Mouse (Mus musculus): Measurements from ENCODE around the gene Eps15l1. TPM values are rescaled to one million over a fixed set of nuclear protein-coding genes. Genes with fewer than 3 reads are reported as not detected.

The Eps15l1 gene
- 61.4 and 69.0 TPM in 2 replicates for polyA plus RNA-seq (2015; fragmentation: Nextera tagmentation; extraction: Ambion mirVana)

GRCm38 (mm10) chr8:72421362-72422335 is at the start of gene Eps15l1:
TSS of gene Eps15l1 (minus strand) at chr8:72421460.
- Histone ChIP-seq H3K36me3 (ENCODE audit: poor library complexity, severe bottlenecking) (peaks cover 16% of the 10 kb centered on the region; the same call in 1 of the 2 replicates), H3K9ac (peak within 1 kb of the TSS; percentile 91), H3K4me2 (peak within 1 kb of the TSS; percentile 86), H3K4me3 (peak within 1 kb of the TSS; percentile 77), H3K9me3 (replicated peaks) (no peaks in the 10 kb centered on the region), H3K27ac (peak within 1 kb of the TSS; percentile 89), H3K27me3 (no peaks in the 10 kb centered on the region), H3K4me1 (peaks cover 43% of the 10 kb centered on the region)
- 1% methylated on average over 48 of the region's 48 CpGs for WGBS
- ATAC-seq = peak; percentile 98

GRCm38 (mm10) chr8:72470684-72471083 is 49.4 kb upstream of the Eps15l1 start:
- 93% methylated on average over 7 of the region's 7 CpGs for WGBS
- H3K4me3 ChIP-seq = no peak overlapping the region
- H3K4me2 ChIP-seq = no peak overlapping the region
- H3K4me1 ChIP-seq = peaks cover 11% of the 10 kb centered on the region
- H3K36me3 ChIP-seq (ENCODE audit: poor library complexity, severe bottlenecking) = peaks cover 76% of the 10 kb centered on the region
- no peaks in the 10 kb centered on the region for H3K27me3 ChIP-seq
- ATAC-seq = no peak
- H3K27ac ChIP-seq = no peak overlapping the region
- no peak overlapping the region for H3K9ac ChIP-seq
- no peaks in the 10 kb centered on the region for H3K9me3 ChIP-seq (replicated peaks)

DNA sequence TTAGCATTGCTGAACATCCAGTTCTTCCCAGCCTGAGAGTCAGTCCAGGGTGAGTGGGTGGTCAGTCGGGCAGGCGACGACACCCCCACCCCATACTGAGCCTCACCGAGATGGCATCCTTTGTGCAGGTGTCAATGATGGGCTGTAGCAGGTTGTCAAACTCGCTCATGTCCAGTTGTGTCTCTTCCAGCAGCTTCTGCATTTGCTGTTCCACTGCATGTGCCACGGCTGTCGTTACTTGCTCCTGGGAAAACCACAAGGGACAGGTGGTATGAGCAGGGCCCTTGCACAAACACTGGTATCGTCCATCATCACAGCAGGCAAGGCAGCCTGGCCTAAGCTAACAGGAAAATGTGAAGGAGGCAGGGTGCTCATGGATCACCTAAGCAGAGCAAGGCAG is 48.7 kb upstream of the Eps15l1 start:
- WGBS = 96% methylated on average over 7 of the region's 8 CpGs
- H3K9me3 ChIP-seq (replicated peaks) = no peaks in the 10 kb centered on the region

GRCm38 (mm10) chr8:72469243-72469642 is 48.0 kb upstream of the Eps15l1 start:
- Histone ChIP-seq H3K9me3 (replicated peaks) (no peaks in the 10 kb centered on the region), H3K27me3 (no peaks in the 10 kb centered on the region), H3K4me1 (peaks cover 8% of the 10 kb centered on the region), H3K4me2 (no peak overlapping the region), H3K4me3 (no peak overlapping the region), H3K9ac (no peak overlapping the region), H3K36me3 (ENCODE audit: poor library complexity, severe bottlenecking) (peaks cover 91% of the 10 kb centered on the region), H3K27ac (no peak overlapping the region)
- ATAC-seq = no peak
- 98% methylated on average over 2 of the region's 2 CpGs for WGBS

More for the DNA sequence above, 48.7 kb upstream of the Eps15l1 start:
- peaks cover 9% of the 10 kb centered on the region for H3K4me1 ChIP-seq
- no peak overlapping the region for H3K4me3 ChIP-seq
- peaks cover 83% of the 10 kb centered on the region for H3K36me3 ChIP-seq (ENCODE audit: poor library complexity, severe bottlenecking)
- no peak for ATAC-seq
- no peaks in the 10 kb centered on the region for H3K27me3 ChIP-seq
- H3K9ac ChIP-seq = no peak overlapping the region
- no peak overlapping the region for H3K27ac ChIP-seq
- no peak overlapping the region for H3K4me2 ChIP-seq

DNA sequence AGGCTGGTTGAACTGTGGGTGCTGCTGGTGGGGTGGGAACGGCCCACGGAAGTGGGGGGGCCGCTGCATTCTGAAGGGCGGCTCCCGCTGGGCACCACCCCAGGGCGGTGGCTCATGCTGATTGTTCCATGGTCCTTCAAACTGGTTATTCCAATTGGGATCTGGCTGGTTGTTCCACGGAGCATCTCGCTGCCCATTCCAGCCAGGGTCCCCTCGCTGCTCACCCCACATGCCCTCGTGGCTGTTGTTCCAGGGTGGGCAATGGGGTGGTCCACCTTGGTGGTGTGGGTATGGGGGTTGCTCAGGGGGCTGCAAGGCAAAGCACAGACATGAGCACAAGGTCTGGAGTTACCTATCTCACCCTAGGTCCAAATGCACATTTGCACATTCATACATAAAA is 43.0 kb upstream of the Eps15l1 start:
- 97% methylated on average over 10 of the region's 10 CpGs for WGBS

DNA sequence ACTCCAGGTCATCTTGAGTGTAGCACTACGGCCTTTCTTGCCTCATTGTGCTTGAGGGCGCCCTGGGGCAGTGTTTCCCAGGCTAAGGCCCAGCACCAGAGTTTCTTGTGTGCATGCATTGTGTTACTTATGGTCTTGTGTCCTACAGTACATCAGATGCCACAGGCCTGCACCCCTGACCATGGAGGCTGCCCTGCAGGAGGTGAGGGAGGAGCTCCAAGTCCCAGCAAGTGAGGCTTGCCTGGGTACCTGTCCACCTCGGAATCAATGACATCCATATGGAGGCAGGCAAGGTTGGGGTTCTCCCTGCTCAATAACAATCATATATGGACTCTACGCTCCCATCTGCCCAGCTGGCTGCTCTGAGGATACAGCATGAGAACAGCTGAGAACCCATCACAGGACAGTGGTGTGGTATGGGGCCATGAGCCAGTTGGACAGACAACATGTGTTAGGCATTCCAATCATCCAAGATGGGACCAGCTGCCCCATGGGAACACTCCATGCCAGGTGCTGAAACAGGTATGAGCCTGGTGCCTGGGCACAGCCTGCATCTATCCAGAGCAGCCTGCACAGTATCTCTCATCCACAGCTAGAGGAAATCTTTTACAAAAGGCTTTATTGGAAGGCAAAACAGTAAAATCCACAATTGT is 38.7 kb upstream of the Eps15l1 start:
- Histone ChIP-seq H3K27me3 (no peaks in the 10 kb centered on the region), H3K9me3 (replicated peaks) (no peaks in the 10 kb centered on the region), H3K9ac (no peak overlapping the region), H3K4me1 (no peaks in the 10 kb centered on the region), H3K4me3 (no peak overlapping the region), H3K4me2 (no peak overlapping the region), H3K27ac (no peak overlapping the region), H3K36me3 (ENCODE audit: poor library complexity, severe bottlenecking) (peaks cover 91% of the 10 kb centered on the region)
- ATAC-seq = 0 out of 2 replicates have a peak, but pooled peaks have one; percentile 14
- 93% methylated on average over 4 of the region's 4 CpGs for WGBS

More for the DNA sequence above, 43.0 kb upstream of the Eps15l1 start:
- Histone ChIP-seq H3K4me2 (no peak overlapping the region), H3K4me1 (no peaks in the 10 kb centered on the region), H3K4me3 (no peak overlapping the region), H3K9me3 (replicated peaks) (no peaks in the 10 kb centered on the region), H3K9ac (no peak overlapping the region), H3K27ac (no peak overlapping the region), H3K27me3 (no peaks in the 10 kb centered on the region), H3K36me3 (ENCODE audit: poor library complexity, severe bottlenecking) (peaks cover 100% of the 10 kb centered on the region)
- ATAC-seq = no peak

- Histone ChIP-seq H3K27me3 (no peaks in the 10 kb centered on the region), H3K36me3 (ENCODE audit: poor library complexity, severe bottlenecking) (peaks cover 91% of the 10 kb centered on the region), H3K9ac (no peak overlapping the region), H3K4me2 (no peak overlapping the region), H3K4me1 (no peaks in the 10 kb centered on the region), H3K9me3 (replicated peaks) (0 out of 2 replicates have a peak, but pooled peaks cover 2% of the 10 kb centered on the region), H3K27ac (no peak overlapping the region), H3K4me3 (no peak overlapping the region)
- ATAC-seq = no peak
- WGBS = 90% methylated on average over 6 of the region's 6 CpGs
Observed at GRCm38 (mm10) chr8:72458457-72458856, 37.2 kb upstream of the Eps15l1 start.

DNA sequence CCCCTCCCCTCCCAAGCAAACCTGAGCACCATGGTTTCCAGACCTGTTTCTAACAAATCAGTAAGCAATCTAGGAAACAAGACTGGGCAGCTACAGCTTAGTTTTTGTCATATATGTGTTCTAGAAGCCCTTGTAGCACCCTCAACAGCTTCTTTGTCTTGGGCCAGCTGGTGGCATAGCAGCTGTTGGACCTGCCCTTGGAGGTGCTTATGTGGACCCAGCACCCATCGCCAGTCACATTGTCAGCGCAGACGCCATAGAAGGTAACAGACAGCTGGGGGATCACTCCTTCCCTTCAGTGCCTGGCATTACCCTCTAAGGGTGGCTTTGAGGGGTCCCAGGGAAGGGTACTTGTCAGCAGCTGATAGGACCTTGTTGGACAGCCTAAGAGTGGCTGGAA is 36.5 kb upstream of the Eps15l1 start:
- ATAC-seq = no peak
- H3K4me2 ChIP-seq = no peak overlapping the region
- 0 out of 2 replicates have a peak, but pooled peaks cover 2% of the 10 kb centered on the region for H3K9me3 ChIP-seq (replicated peaks)
- H3K36me3 ChIP-seq (ENCODE audit: poor library complexity, severe bottlenecking) = peaks cover 91% of the 10 kb centered on the region
- no peak overlapping the region for H3K27ac ChIP-seq
- 89% methylated on average over 3 of the region's 3 CpGs for WGBS
- no peak overlapping the region for H3K9ac ChIP-seq
- H3K4me3 ChIP-seq = no peak overlapping the region
- no peaks in the 10 kb centered on the region for H3K4me1 ChIP-seq
- H3K27me3 ChIP-seq = no peaks in the 10 kb centered on the region

GRCm38 (mm10) chr8:72455317-72455716 is 34.1 kb upstream of the Eps15l1 start:
- no peak overlapping the region for H3K9ac ChIP-seq
- no peaks in the 10 kb centered on the region for H3K4me1 ChIP-seq
- H3K4me3 ChIP-seq = no peak overlapping the region
- no peak overlapping the region for H3K27ac ChIP-seq
- WGBS = 96% methylated on average over 4 of the region's 4 CpGs
- no peaks in the 10 kb centered on the region for H3K27me3 ChIP-seq
- no peak overlapping the region for H3K4me2 ChIP-seq
- H3K9me3 ChIP-seq (replicated peaks) = 0 out of 2 replicates have a peak, but pooled peaks cover 2% of the 10 kb centered on the region
- H3K36me3 ChIP-seq (ENCODE audit: poor library complexity, severe bottlenecking) = peaks cover 89% of the 10 kb centered on the region
- ATAC-seq = no peak

DNA sequence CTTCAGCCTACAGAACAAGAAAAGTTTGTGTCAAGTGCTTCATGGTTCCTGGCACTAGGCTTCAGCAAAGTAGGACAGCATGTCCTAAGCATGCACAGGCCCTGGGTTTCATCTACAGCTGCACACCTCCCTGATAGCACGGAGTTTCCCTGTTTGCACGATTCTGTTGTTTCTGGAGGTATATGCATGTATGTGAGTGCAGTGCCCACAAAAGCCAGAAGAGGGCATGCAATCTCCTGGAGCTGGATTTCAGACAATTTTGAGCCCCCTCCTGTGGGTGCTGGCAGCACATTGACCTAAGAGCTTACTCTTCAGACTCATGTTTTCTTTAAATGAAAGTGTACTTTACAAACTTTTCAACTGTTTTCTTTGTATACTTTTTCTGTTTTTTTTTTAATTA is 32.6 kb upstream of the Eps15l1 start:
- ATAC-seq = no peak
- WGBS = 98% methylated on average over 2 of the region's 2 CpGs

DNA sequence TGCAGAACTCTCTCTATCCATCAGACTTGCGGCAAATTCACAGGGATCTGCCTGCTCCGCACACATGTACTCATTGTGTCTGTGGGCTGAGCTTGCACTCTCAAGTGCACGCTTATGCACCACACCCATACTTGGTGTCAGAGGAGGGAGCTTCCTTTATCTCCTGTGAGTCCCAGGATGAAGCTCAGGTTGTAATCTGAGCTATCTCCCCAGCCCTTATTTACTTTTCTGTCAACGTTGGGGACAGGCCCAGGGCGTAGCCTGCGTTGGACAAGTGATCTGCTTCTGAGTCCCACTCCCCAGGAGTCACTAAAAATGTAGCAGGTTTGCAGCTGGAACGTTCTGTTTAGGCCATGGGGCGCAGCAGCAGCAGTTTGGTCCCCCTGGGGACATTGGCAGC is 30.3 kb upstream of the Eps15l1 start:
- 93% methylated on average over 8 of the region's 8 CpGs for WGBS
- Histone ChIP-seq H3K27me3 (no peaks in the 10 kb centered on the region), H3K4me2 (no peak overlapping the region), H3K9ac (no peak overlapping the region), H3K4me1 (peaks cover 10% of the 10 kb centered on the region; the same call in 1 of the 2 replicates), H3K4me3 (no peak overlapping the region), H3K36me3 (ENCODE audit: poor library complexity, severe bottlenecking) (peaks cover 83% of the 10 kb centered on the region), H3K9me3 (replicated peaks) (0 out of 2 replicates have a peak, but pooled peaks cover 2% of the 10 kb centered on the region), H3K27ac (no peak overlapping the region)
- no peak for ATAC-seq

More for the DNA sequence above, 32.6 kb upstream of the Eps15l1 start:
- 0 out of 2 replicates have a peak, but pooled peaks cover 2% of the 10 kb centered on the region for H3K9me3 ChIP-seq (replicated peaks)
- peaks cover 89% of the 10 kb centered on the region for H3K36me3 ChIP-seq (ENCODE audit: poor library complexity, severe bottlenecking)
- H3K4me2 ChIP-seq = no peak overlapping the region
- H3K4me1 ChIP-seq = no peaks in the 10 kb centered on the region
- no peak overlapping the region for H3K4me3 ChIP-seq
- H3K27ac ChIP-seq = no peak overlapping the region
- no peaks in the 10 kb centered on the region for H3K27me3 ChIP-seq
- no peak overlapping the region for H3K9ac ChIP-seq

- no peak for ATAC-seq
- no peak overlapping the region for H3K27ac ChIP-seq
- H3K4me2 ChIP-seq = no peak overlapping the region
- no peak overlapping the region for H3K4me3 ChIP-seq
- peaks cover 26% of the 10 kb centered on the region for H3K4me1 ChIP-seq
- no peaks in the 10 kb centered on the region for H3K9me3 ChIP-seq (replicated peaks)
- no peak overlapping the region for H3K9ac ChIP-seq
- H3K27me3 ChIP-seq = no peaks in the 10 kb centered on the region
- WGBS = 93% methylated on average over 6 of the region's 6 CpGs
- H3K36me3 ChIP-seq (ENCODE audit: poor library complexity, severe bottlenecking) = peaks cover 25% of the 10 kb centered on the region
Observed at GRCm38 (mm10) chr8:72445071-72445470, 23.8 kb upstream of the Eps15l1 start.

Measured in forebrain, embryonic 13.5 days (tissue).